Mouse (Mus musculus) liver, embryonic 18 days (tissue): Measurements from ENCODE around the gene Ccl28. TPM values are rescaled to one million over a fixed set of nuclear protein-coding genes. Genes with fewer than 3 reads are reported as not detected.

Source experiments
- polyA plus RNA-seq: library from polyadenylated mRNA; depleted of rRNA; stranded (reverse); fragments of >200 nt; gene quantifications from 2 replicates; pipeline ENCODE4 v1.2.3, GENCODE M21; 2012; rRNA removed

Gene Ccl28
- 0.01 and 0.08 TPM in 2 replicates for polyA plus RNA-seq

GRCm38 (mm10) chr13:119623634-119624033 lies at the start of gene Ccl28:
TSS of gene Ccl28 (plus strand) at chr13:119623819.

DNA sequence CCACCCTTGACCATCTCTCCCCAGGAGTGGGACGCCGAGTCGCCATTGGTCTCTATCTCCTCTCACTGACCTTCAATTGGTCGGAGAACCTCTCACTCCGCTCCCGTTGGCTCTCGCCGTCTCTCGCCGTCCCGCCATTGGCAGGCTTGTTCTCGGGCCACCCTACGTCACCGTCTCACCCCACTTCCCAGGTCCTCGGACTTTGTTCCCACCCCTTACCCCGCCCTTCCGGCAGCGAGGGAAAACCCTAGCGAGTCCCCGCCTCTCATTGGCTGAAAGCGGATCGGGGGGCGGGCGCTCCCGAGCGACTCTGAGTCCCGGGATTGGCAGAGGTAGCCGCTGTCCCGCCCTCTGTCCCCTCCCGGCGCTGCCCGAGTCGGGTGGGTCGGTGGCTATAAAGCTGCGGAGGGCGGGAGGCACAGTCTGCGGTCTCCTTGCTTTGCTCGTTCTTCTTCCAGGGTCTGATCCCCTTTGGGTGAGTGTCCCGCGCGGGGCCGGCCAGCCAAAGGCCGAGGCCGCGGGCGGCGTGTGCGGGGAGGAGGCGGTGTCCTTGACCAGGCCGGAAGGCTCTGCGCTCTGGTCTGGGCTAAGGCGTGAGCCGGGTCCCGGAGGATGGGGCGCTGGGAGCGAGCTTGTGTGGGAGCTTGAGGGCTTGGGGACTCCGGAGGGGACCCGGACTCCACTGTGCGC lies 66.6 kb downstream of the Ccl28 start, which contains the start of gene Hmgcs1:
Gene Hmgcs1, plus strand, starts transcription at position 341 of the 690 bp plus-strand sequence.

Other genes starting within 250 kb of the Ccl28 start
- gene Paip1, start 195.2 kb upstream of the Ccl28 start, polyA plus RNA-seq = 14.6 and 15.4 TPM in 2 replicates
- gene 4833420G17Rik, start 161.1 kb upstream of the Ccl28 start, polyA plus RNA-seq = 18.0 and 22.2 TPM in 2 replicates
- 1.5 and 6.3 TPM in 2 replicates for gene Tmem267, start 135.8 kb upstream of the Ccl28 start, polyA plus RNA-seq
- gene 3110070M22Rik, start 135.4 kb upstream of the Ccl28 start, polyA plus RNA-seq = 0.06 and 0.21 TPM in 2 replicates
- gene Hmgcs1, start 66.6 kb downstream of the Ccl28 start, polyA plus RNA-seq = 124 and 151 TPM in 2 replicates
- 0.08 and 0.10 TPM in 2 replicates for gene Nim1k, start 132.1 kb downstream of the Ccl28 start, polyA plus RNA-seq
- 7.7 and 7.9 TPM in 2 replicates for gene Zfp131, start 167.1 kb downstream of the Ccl28 start, polyA plus RNA-seq
- not detected in 2 replicates for gene AF067063, start 206.4 kb downstream of the Ccl28 start, polyA plus RNA-seq
- gene D13Ertd608e, start 212.2 kb downstream of the Ccl28 start, polyA plus RNA-seq = not detected in 2 replicates